Mouse (Mus musculus): ENCODE data around the gene Slc29a3. TPM values are rescaled to one million over a fixed set of nuclear protein-coding genes. Genes with fewer than 3 reads are reported as not detected.
"Not testable (repeated sequence)": the region's sequence is repeated elsewhere in the genome, so short reads cannot be mapped to it uniquely, and the experiment has no call there.

The Slc29a3 gene
- polyA plus RNA-seq, 1 experiment from 2014 or later, result 8.0 TPM

- Histone ChIP-seq H3K4me1 (replicated peaks; ENCODE audit: control insufficient read depth, insufficient read depth, low read length) (peaks cover under 1% of the 10 kb centered on the region; the same call in 1 of the 2 replicates), H3K9ac (ENCODE audit: low read length) (no peak overlapping the region), H3K27ac (ENCODE audit: low read depth, low read length) (no peak overlapping the region), H3K4me3 (ENCODE audit: low read depth, low read length) (no peak overlapping the region), H3K27me3 (ENCODE audit: control insufficient read depth, insufficient read depth, low read length) (peaks cover 2% of the 10 kb centered on the region; the same call in 1 of the 2 replicates), H3K36me3 (ENCODE audit: control insufficient read depth, insufficient read depth, low read length) (no peaks in the 10 kb centered on the region; the same call in 1 of the 2 replicates), H3K4me2 (ENCODE audit: low read depth, low read length, severe bottlenecking) (no peak overlapping the region), H3K9me3 (ENCODE audit: control insufficient read depth, low read length) (no peaks in the 10 kb centered on the region; the same call in 1 of the 2 replicates)
- ATAC-seq (replicated peaks; ENCODE audit: low FRiP score) (no peak), DNase-seq (ENCODE audit: low spot score) (no peak)
- WGBS, result 75% methylated on average over 3 of the region's 3 CpGs
Observed at GRCm38 (mm10) chr10:60726896-60727295, 25.7 kb downstream of the Slc29a3 start.

DNA sequence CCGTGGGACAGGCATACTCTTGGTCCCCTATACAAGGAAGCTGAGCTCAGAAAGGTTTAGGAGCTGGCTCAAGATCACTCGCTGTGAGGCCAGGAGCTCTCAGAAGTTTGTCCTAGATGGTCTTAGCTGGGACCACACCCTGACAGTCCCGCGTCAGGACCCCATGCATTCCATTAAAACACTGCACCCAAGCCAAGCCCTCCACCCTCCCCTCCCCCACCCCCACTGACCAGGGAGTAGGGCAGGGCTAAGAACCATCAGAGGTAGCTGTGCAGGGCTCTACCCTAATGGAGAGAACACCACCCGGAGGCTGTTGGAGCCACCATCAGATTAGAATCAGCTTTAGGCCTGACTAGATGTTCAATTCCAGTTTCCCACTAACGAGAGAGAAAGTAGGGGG is 28.1 kb downstream of the Slc29a3 start:
- H3K4me3 ChIP-seq (ENCODE audit: low read depth, low read length), result no peak overlapping the region
- ATAC-seq (replicated peaks; ENCODE audit: low FRiP score), result no peak
- no peak for DNase-seq (ENCODE audit: low spot score)
- WGBS, result 66% methylated on average over 6 of the region's 6 CpGs
- H3K27ac ChIP-seq (ENCODE audit: low read depth, low read length), result no peak overlapping the region
- no peaks in the 10 kb centered on the region for H3K27me3 ChIP-seq (ENCODE audit: control insufficient read depth, insufficient read depth, low read length)
- H3K4me1 ChIP-seq (replicated peaks; ENCODE audit: control insufficient read depth, insufficient read depth, low read length), result peaks cover 3% of the 10 kb centered on the region; the same call in 1 of the 2 replicates
- no peak overlapping the region for H3K9ac ChIP-seq (ENCODE audit: low read length)
- H3K9me3 ChIP-seq (ENCODE audit: control insufficient read depth, low read length), result no peaks in the 10 kb centered on the region; the same call in 1 of the 2 replicates
- no peaks in the 10 kb centered on the region; the same call in 1 of the 2 replicates for H3K36me3 ChIP-seq (ENCODE audit: control insufficient read depth, insufficient read depth, low read length)
- no peak overlapping the region for H3K4me2 ChIP-seq (ENCODE audit: low read depth, low read length, severe bottlenecking)

- Histone ChIP-seq H3K4me2 (ENCODE audit: low read depth, low read length, severe bottlenecking) (no peak overlapping the region), H3K4me1 (replicated peaks; ENCODE audit: control insufficient read depth, insufficient read depth, low read length) (peaks cover 3% of the 10 kb centered on the region; the same call in 1 of the 2 replicates), H3K4me3 (ENCODE audit: low read depth, low read length) (no peak overlapping the region), H3K9ac (ENCODE audit: low read length) (no peak overlapping the region), H3K27me3 (ENCODE audit: control insufficient read depth, insufficient read depth, low read length) (no peaks in the 10 kb centered on the region), H3K27ac (ENCODE audit: low read depth, low read length) (no peak overlapping the region), H3K9me3 (ENCODE audit: control insufficient read depth, low read length) (no peaks in the 10 kb centered on the region), H3K36me3 (ENCODE audit: control insufficient read depth, insufficient read depth, low read length) (no peaks in the 10 kb centered on the region)
- WGBS, result 50% methylated on average over 1 of the region's 1 CpGs
- no peak for ATAC-seq (replicated peaks; ENCODE audit: low FRiP score)
- DNase-seq (ENCODE audit: low spot score), result no peak
Observed at GRCm38 (mm10) chr10:60723345-60723744, 29.2 kb downstream of the Slc29a3 start.

DNA sequence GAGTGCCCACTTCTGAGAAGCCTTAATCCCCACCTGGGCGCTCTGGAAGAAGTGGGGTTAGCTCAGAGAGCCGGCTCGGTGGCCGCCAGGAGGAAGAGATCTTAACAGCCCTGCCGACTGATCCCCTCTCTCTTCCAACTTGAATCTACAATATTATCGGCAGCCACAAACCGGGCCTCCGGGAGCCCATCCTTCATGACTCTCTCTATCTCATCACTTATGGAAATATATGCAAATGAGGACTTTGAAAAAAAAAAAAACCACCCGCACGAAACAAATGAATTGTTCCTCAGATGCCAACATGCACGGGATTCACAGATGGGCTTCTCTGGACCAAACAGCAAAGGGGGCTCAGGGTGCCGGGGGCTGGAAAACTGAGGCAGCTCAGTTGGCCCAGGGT is 31.0 kb downstream of the Slc29a3 start:
- Histone ChIP-seq H3K9ac (ENCODE audit: low read length) (no peak overlapping the region), H3K27ac (ENCODE audit: low read depth, low read length) (no peak overlapping the region), H3K4me3 (ENCODE audit: low read depth, low read length) (no peak overlapping the region), H3K9me3 (ENCODE audit: control insufficient read depth, low read length) (no peaks in the 10 kb centered on the region), H3K4me2 (ENCODE audit: low read depth, low read length, severe bottlenecking) (no peak overlapping the region), H3K4me1 (replicated peaks; ENCODE audit: control insufficient read depth, insufficient read depth, low read length) (peaks cover 3% of the 10 kb centered on the region; the same call in 1 of the 2 replicates), H3K27me3 (ENCODE audit: control insufficient read depth, insufficient read depth, low read length) (no peaks in the 10 kb centered on the region), H3K36me3 (ENCODE audit: control insufficient read depth, insufficient read depth, low read length) (no peaks in the 10 kb centered on the region)
- 47% methylated on average over 12 of the region's 12 CpGs for WGBS
- ATAC-seq (replicated peaks; ENCODE audit: low FRiP score) (no peak), DNase-seq (ENCODE audit: low spot score) (no peak)

DNA sequence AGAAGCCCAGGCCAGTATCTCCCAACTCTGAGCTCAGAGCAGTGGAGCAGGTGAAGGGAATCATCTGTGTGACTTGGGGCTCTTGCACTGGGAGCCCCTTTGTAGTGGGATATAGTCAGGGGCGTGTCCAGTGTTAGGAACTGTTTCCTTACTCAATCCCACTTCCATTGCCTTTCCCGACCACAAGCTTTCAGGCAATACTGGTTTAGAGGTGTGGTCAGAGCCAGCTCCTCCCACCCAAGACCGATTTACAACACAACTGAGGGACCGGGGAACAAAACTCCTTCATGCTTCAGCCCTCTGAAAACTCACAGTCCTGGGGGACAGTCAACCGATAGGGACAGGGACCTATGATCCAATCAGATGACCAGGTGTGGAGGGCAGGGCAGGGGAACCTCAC is 32.1 kb downstream of the Slc29a3 start:
- no peaks in the 10 kb centered on the region for H3K9me3 ChIP-seq (ENCODE audit: control insufficient read depth, low read length)
- H3K4me2 ChIP-seq (ENCODE audit: low read depth, low read length, severe bottlenecking), result no peak overlapping the region
- no peak for ATAC-seq (replicated peaks; ENCODE audit: low FRiP score)
- no peak overlapping the region for H3K4me3 ChIP-seq (ENCODE audit: low read depth, low read length)
- H3K4me1 ChIP-seq (replicated peaks; ENCODE audit: control insufficient read depth, insufficient read depth, low read length), result peaks cover 3% of the 10 kb centered on the region; the same call in 1 of the 2 replicates
- no peak overlapping the region for H3K27ac ChIP-seq (ENCODE audit: low read depth, low read length)
- 83% methylated on average over 5 of the region's 5 CpGs for WGBS
- no peak overlapping the region for H3K9ac ChIP-seq (ENCODE audit: low read length)
- no peaks in the 10 kb centered on the region for H3K27me3 ChIP-seq (ENCODE audit: control insufficient read depth, insufficient read depth, low read length)
- no peak for DNase-seq (ENCODE audit: low spot score)
- H3K36me3 ChIP-seq (ENCODE audit: control insufficient read depth, insufficient read depth, low read length), result no peaks in the 10 kb centered on the region

DNA sequence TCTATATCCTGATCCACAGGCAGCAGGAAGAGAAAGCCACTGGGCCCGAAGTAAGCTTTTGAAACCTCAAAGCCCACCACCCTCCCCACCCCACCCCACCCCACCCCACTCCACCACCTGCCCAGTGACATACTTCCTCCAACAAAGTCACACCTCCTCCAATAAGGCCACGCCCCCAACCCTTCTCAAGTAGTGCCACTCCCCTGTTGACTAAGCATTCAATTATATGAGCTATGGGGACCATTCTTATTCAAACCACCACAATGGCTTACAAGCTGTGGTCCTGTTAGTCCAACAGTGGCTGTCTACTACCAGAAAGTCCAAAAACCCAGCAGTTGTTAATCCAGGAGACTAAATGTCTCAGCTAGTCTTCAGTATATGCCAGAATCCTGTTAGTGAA is 34.1 kb downstream of the Slc29a3 start:
- Histone ChIP-seq H3K9me3 (ENCODE audit: control insufficient read depth, low read length) (no peaks in the 10 kb centered on the region; the same call in 1 of the 2 replicates), H3K36me3 (ENCODE audit: control insufficient read depth, insufficient read depth, low read length) (no peaks in the 10 kb centered on the region), H3K27me3 (ENCODE audit: control insufficient read depth, insufficient read depth, low read length) (no peaks in the 10 kb centered on the region), H3K27ac (ENCODE audit: low read depth, low read length) (no peak overlapping the region), H3K4me3 (ENCODE audit: low read depth, low read length) (no peak overlapping the region), H3K4me1 (replicated peaks; ENCODE audit: control insufficient read depth, insufficient read depth, low read length) (peaks cover 3% of the 10 kb centered on the region; the same call in 1 of the 2 replicates), H3K9ac (ENCODE audit: low read length) (no peak overlapping the region), H3K4me2 (ENCODE audit: low read depth, low read length, severe bottlenecking) (no peak overlapping the region)
- WGBS, result 80% methylated on average over 2 of the region's 2 CpGs
- DNase-seq (ENCODE audit: low spot score), result no peak
- no peak for ATAC-seq (replicated peaks; ENCODE audit: low FRiP score)

DNA sequence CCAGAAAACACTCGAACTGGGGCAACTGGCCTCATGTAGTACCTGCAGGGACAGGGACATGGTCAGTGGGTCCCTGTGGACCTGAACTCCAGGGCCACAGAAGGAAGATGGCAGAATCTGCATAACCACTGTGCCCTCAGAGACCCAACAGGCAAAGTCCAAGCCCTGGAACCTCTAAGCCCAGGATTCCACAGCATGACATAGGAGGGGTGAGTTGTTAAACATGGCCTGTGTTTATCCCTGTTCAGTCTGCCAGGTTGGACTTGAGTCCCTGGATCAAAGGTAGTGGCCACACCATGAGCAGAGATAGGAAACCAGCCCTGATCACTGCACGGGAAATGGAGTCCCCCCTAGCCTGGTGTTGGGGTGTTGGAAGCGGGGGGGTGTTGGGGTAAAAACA is 36.1 kb downstream of the Slc29a3 start:
- no peak overlapping the region for H3K27ac ChIP-seq (ENCODE audit: low read depth, low read length)
- H3K9me3 ChIP-seq (ENCODE audit: control insufficient read depth, low read length), result peaks cover 2% of the 10 kb centered on the region; the same call in 1 of the 2 replicates
- no peaks in the 10 kb centered on the region for H3K27me3 ChIP-seq (ENCODE audit: control insufficient read depth, insufficient read depth, low read length)
- no peaks in the 10 kb centered on the region for H3K36me3 ChIP-seq (ENCODE audit: control insufficient read depth, insufficient read depth, low read length)
- H3K4me2 ChIP-seq (ENCODE audit: low read depth, low read length, severe bottlenecking), result no peak overlapping the region
- 94% methylated on average over 3 of the region's 3 CpGs for WGBS
- ATAC-seq (replicated peaks; ENCODE audit: low FRiP score) (no peak), DNase-seq (ENCODE audit: low spot score) (no peak)
- H3K4me1 ChIP-seq (replicated peaks; ENCODE audit: control insufficient read depth, insufficient read depth, low read length), result no peaks in the 10 kb centered on the region
- no peak overlapping the region for H3K4me3 ChIP-seq (ENCODE audit: low read depth, low read length)
- H3K9ac ChIP-seq (ENCODE audit: low read length), result no peak overlapping the region

GRCm38 (mm10) chr10:60712299-60712698 is 40.3 kb downstream of the Slc29a3 start:
- not testable (repeated sequence) for H3K36me3 ChIP-seq (ENCODE audit: control insufficient read depth, insufficient read depth, low read length); ATAC-seq (replicated peaks; ENCODE audit: low FRiP score); H3K27ac ChIP-seq (ENCODE audit: low read depth, low read length); H3K9me3 ChIP-seq (ENCODE audit: control insufficient read depth, low read length); H3K4me1 ChIP-seq (replicated peaks; ENCODE audit: control insufficient read depth, insufficient read depth, low read length); DNase-seq (ENCODE audit: low spot score); H3K4me2 ChIP-seq (ENCODE audit: low read depth, low read length, severe bottlenecking); H3K27me3 ChIP-seq (ENCODE audit: control insufficient read depth, insufficient read depth, low read length); H3K9ac ChIP-seq (ENCODE audit: low read length); H3K4me3 ChIP-seq (ENCODE audit: low read depth, low read length)
- 66% methylated on average over 7 of the region's 8 CpGs for WGBS

DNA sequence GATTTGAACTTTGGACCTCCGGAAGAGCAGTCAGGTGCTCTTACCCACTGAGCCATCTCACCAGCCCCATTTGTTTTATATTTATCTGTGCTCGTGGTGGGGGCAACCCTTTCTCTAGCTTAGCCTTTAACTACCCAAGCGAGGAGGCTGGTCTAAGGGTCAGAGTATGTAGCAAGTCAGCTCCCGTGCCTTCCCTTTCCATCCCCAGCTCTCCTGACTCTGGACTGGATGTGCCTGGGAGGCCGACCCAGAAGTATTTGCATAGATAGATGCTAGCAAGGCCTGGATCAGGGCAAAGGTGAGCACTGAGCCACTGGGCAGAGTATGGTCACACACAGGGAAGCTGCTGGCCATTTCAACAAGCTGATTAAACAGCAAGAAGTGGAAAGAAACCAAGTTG is 43.8 kb downstream of the Slc29a3 start:
- Histone ChIP-seq H3K4me1 (replicated peaks; ENCODE audit: control insufficient read depth, insufficient read depth, low read length) (no peaks in the 10 kb centered on the region), H3K9ac (ENCODE audit: low read length) (no peak overlapping the region), H3K27ac (ENCODE audit: low read depth, low read length) (no peak overlapping the region), H3K4me3 (ENCODE audit: low read depth, low read length) (no peak overlapping the region), H3K36me3 (ENCODE audit: control insufficient read depth, insufficient read depth, low read length) (no peaks in the 10 kb centered on the region), H3K27me3 (ENCODE audit: control insufficient read depth, insufficient read depth, low read length) (no peaks in the 10 kb centered on the region; the same call in 1 of the 2 replicates), H3K4me2 (ENCODE audit: low read depth, low read length, severe bottlenecking) (no peak overlapping the region), H3K9me3 (ENCODE audit: control insufficient read depth, low read length) (peaks cover 2% of the 10 kb centered on the region; the same call in 1 of the 2 replicates)
- no peak for ATAC-seq (replicated peaks; ENCODE audit: low FRiP score)
- WGBS, result 84% methylated on average over 5 of the region's 5 CpGs
- no peak for DNase-seq (ENCODE audit: low spot score)

All from forebrain, embryonic 11.5 days (tissue).